Mouse (Mus musculus) spleen, postnatal 10 days (tissue): Measurements from ENCODE around the gene Fam227a.

Experiments
- DNase-seq, 2 experiments: peaks; one replicate each; pipeline ENCODE4 v3.0.0; 2021 to 2022; ENCODE audit warnings: low spot score in 2 of 2

The Fam227a gene

GRCm38 (mm10) chr15:79658531-79659375 is at the start of gene Fam227a, which contains the start of gene Cby1:
Gene Fam227a, minus strand, starts transcription at chr15:79658956.
Gene Cby1, plus strand, starts transcription at chr15:79659199.
- DNase-seq: peak; percentile 95 to 96

GRCm38 (mm10) chr15:79708229-79708822 is 49.6 kb upstream of the Fam227a start:
- DNase-seq: no peak

GRCm38 (mm10) chr15:79706603-79707214 is 48.0 kb upstream of the Fam227a start:
- DNase-seq: no peak

GRCm38 (mm10) chr15:79697558-79698187 is 38.9 kb upstream of the Fam227a start:
- DNase-seq: no peak

- no peak for DNase-seq
These were observed 38.3 kb upstream of the Fam227a start for GRCm38 (mm10) chr15:79697011-79697410.

GRCm38 (mm10) chr15:79696508-79696907 is 37.8 kb upstream of the Fam227a start:
- no peak for DNase-seq

- DNase-seq: peak in 1 of 2 experiments; percentile 30
These were observed 36.8 kb upstream of the Fam227a start for GRCm38 (mm10) chr15:79695516-79695915.

- peak in 1 of 2 experiments; percentile 47 for DNase-seq
These were observed 35.8 kb upstream of the Fam227a start for GRCm38 (mm10) chr15:79694512-79694911.

GRCm38 (mm10) chr15:79693740-79694139 is 35.0 kb upstream of the Fam227a start:
- peak; percentile 48 to 55 for DNase-seq

- no peak for DNase-seq
These were observed 33.6 kb upstream of the Fam227a start for GRCm38 (mm10) chr15:79692334-79692733.

- peak in 1 of 2 experiments; percentile 85 for DNase-seq
These were observed 32.3 kb upstream of the Fam227a start for GRCm38 (mm10) chr15:79691023-79691508.

GRCm38 (mm10) chr15:79690426-79691022 is 31.8 kb upstream of the Fam227a start, which contains the start of gene Gtpbp1:
Gene Gtpbp1, plus strand, starts transcription at chr15:79690845.
- peak; percentile 87 to 95 for DNase-seq

GRCm38 (mm10) chr15:79689662-79690425 is 31.1 kb upstream of the Fam227a start:
- DNase-seq: no peak

- no peak for DNase-seq
These were observed 29.7 kb upstream of the Fam227a start for GRCm38 (mm10) chr15:79688268-79688956.

- DNase-seq: peak; percentile 98 to 99
These were observed 29.0 kb upstream of the Fam227a start, which contains the start of gene Josd1 for GRCm38 (mm10) chr15:79687646-79688267. Gene Josd1, minus strand, starts transcription at chr15:79687919.

GRCm38 (mm10) chr15:79687175-79687574 is 28.4 kb upstream of the Fam227a start:
- no peak for DNase-seq

- peak in 1 of 2 experiments; percentile 34 for DNase-seq
These were observed 27.5 kb upstream of the Fam227a start for GRCm38 (mm10) chr15:79686046-79686869.

- peak in 1 of 2 experiments; percentile 28 for DNase-seq
These were observed 26.4 kb upstream of the Fam227a start for GRCm38 (mm10) chr15:79685141-79685641.
